Mouse (Mus musculus) forebrain, embryonic 13.5 days (tissue): ENCODE data around the gene Ckmt2. TPM values are rescaled to one million over a fixed set of nuclear protein-coding genes. Genes with fewer than 3 reads are reported as not detected.
A peak's percentile ranks its signal among the peaks of the same experiment; 100 is the strongest.

Experiments used
- ATAC-seq: fragments of 200-750 bp; cut with Nextera tagmentation; 2 replicates; pipeline ENCODE4 v1.8.0; 2017
- H3K27ac ChIP-seq: fragments of 300-500 bp; sonication (generic); 2 replicates; pipeline ENCODE4 v1.5.1; 2015; ENCODE audit warnings: inconsistent platforms, mild to moderate bottlenecking, moderate library complexity
- H3K27me3 ChIP-seq: fragments of 300-500 bp; sonication (generic); 2 replicates; pipeline ENCODE4 v1.6.1; 2015; ENCODE audit warnings: mild to moderate bottlenecking, inconsistent platforms
- H3K36me3 ChIP-seq: fragments of 300-500 bp; sonication (generic); 2 replicates; pipeline ENCODE4 v1.6.1; 2015; ENCODE audit warnings: mild to moderate bottlenecking, inconsistent platforms; ENCODE audit not compliant: poor library complexity, severe bottlenecking
- H3K4me1 ChIP-seq: fragments of 300-500 bp; sonication (generic); 2 replicates; pipeline ENCODE4 v1.6.1; 2015; ENCODE audit warnings: inconsistent platforms
- H3K4me2 ChIP-seq: fragments of 300-500 bp; sonication (generic); 2 replicates; pipeline ENCODE4 v1.6.1; 2015; ENCODE audit warnings: inconsistent platforms, mild to moderate bottlenecking, moderate library complexity
- H3K4me3 ChIP-seq: fragments of 300-500 bp; sonication (generic); 2 replicates; pipeline ENCODE4 v1.5.1; 2015; ENCODE audit warnings: mild to moderate bottlenecking, inconsistent platforms
- H3K9ac ChIP-seq: fragments of 300-500 bp; sonication (generic); 2 replicates; pipeline ENCODE4 v1.6.1; 2015; ENCODE audit warnings: mild to moderate bottlenecking, inconsistent platforms
- H3K9me3 ChIP-seq: fragments of 300-500 bp; sonication (generic); replicated peaks from 2 replicates; pipeline ENCODE4 v1.6.1; 2016; ENCODE audit warnings: inconsistent platforms
- WGBS: fragments of 180-500 bp; shearing (Covaris S2); methylation state at CpG from one replicate; pipeline ENCODE4 v1.1.7; 2015; 5-methylcytosine and 5-hydroxymethylcytosine counted together
- polyA plus RNA-seq: library from polyadenylated mRNA; unstranded; fragments of >200 nt; fragmentation: Nextera tagmentation; extraction: Ambion mirVana; gene quantifications from 2 replicates; pipeline ENCODE4 v1.2.1, GENCODE M21; 2015

Ckmt2 gene
- polyA plus RNA-seq, 1 experiment from 2014 or later: not detected

DNA sequence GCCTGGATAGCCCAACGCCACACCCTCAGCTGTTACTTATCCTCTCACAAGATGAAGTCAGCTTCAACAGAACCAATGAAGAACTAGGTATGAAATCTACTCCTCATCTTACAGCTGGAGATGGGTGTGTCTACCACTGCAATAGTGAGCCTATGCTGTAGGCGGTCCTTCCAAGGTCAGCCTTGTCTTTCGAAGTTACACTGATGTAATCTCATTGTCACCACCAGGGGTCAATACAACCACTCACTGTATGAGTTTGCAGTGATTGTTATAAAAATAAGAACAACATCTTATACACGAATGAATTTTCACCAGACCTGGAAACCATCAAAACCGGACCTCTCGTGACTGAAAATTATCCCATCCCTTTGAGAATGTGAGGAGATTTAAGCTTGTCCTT lies 16.4 kb upstream of the Ckmt2 start:
- no peak for ATAC-seq

DNA sequence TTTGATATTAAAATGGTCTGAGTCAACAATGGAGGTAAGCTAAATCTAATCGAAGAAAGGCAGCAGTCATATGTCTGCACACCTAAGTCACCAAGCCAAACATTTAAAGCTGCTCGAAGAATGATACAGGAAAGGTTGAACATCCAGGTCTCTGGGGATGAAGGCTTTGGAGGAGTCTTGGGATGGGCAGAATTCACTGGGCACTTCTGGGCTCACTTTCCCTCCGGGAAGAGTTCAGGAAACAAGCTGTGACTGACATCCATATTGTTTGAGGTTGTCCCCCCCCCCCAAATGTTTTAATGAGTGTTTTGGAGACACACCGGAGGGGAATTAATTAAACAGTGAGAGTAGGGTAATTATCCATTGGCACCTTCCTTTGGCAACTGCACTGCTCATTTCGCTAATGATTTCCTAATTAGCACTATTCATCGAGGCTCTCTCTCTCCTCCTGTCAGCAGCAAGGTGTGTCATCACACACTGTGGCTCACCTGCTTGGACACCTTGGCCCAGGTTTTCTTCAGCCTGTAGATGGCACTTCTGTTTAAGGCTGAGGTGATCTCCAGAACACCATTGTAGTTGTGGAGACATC lies 13.4 kb upstream of the Ckmt2 start:
- H3K4me2 ChIP-seq: no peak overlapping the region
- 45% methylated on average over 6 of the region's 6 CpGs for WGBS
- peaks cover 7% of the 10 kb centered on the region for H3K27me3 ChIP-seq
- no peak overlapping the region for H3K4me3 ChIP-seq
- H3K27ac ChIP-seq: no peak overlapping the region
- no peaks in the 10 kb centered on the region for H3K36me3 ChIP-seq
- no peak overlapping the region for H3K9ac ChIP-seq
- peaks cover 12% of the 10 kb centered on the region; the same call in 1 of the 2 replicates for H3K4me1 ChIP-seq
- peak; percentile 86 for ATAC-seq
- no peaks in the 10 kb centered on the region for H3K9me3 ChIP-seq

More for the DNA sequence above, 16.4 kb upstream of the Ckmt2 start:
- H3K27me3 ChIP-seq: peaks cover 7% of the 10 kb centered on the region
- no peaks in the 10 kb centered on the region for H3K36me3 ChIP-seq
- H3K9me3 ChIP-seq: no peaks in the 10 kb centered on the region
- 82% methylated on average over 6 of the region's 6 CpGs for whole genome bisulfite sequencing
- H3K4me2 ChIP-seq: no peak overlapping the region
- H3K4me1 ChIP-seq: peaks cover 12% of the 10 kb centered on the region; the same call in 1 of the 2 replicates
- no peak overlapping the region for H3K27ac ChIP-seq
- no peak overlapping the region for H3K9ac ChIP-seq
- no peak overlapping the region for H3K4me3 ChIP-seq

DNA sequence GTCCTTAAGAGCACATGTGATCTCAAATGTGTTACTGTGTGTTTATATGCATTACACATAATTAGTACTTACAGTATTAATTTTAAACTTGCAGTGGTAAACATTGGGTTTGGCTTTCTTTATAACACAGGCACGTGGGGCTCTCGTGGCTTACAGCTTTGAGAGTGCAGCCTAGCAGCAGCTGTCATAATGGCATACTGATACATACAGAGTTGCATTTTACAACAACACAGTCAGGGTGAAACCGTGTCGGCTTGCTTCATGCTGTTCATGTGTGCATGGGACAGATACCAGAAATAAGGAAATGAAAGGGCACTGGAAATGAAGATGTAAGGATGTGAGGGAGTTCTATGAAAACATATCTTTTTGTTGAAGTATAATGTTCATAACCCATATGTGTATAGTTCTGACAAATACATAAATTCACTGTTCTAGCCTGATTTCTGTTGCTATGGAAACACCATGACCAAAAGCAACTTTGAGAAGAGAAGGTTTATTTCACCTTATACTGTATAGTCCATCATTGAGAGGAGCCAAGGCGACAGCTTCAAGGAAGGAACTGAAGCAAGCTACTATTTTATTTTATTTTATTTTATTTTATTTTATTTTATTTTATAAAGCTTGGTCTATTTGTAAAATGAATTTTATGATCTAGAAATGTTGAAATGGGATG lies 8.2 kb upstream of the Ckmt2 start:
- H3K27me3 ChIP-seq: no peaks in the 10 kb centered on the region
- no peaks in the 10 kb centered on the region for H3K9me3 ChIP-seq
- 86% methylated on average over 5 of the region's 5 CpGs for WGBS
- H3K4me2 ChIP-seq: no peak overlapping the region
- H3K9ac ChIP-seq: no peak overlapping the region
- H3K4me3 ChIP-seq: no peak overlapping the region
- H3K4me1 ChIP-seq: 0 out of 2 replicates have a peak, but pooled peaks cover 3% of the 10 kb centered on the region
- no peak overlapping the region for H3K27ac ChIP-seq
- ATAC-seq: no peak
- H3K36me3 ChIP-seq: no peaks in the 10 kb centered on the region

DNA sequence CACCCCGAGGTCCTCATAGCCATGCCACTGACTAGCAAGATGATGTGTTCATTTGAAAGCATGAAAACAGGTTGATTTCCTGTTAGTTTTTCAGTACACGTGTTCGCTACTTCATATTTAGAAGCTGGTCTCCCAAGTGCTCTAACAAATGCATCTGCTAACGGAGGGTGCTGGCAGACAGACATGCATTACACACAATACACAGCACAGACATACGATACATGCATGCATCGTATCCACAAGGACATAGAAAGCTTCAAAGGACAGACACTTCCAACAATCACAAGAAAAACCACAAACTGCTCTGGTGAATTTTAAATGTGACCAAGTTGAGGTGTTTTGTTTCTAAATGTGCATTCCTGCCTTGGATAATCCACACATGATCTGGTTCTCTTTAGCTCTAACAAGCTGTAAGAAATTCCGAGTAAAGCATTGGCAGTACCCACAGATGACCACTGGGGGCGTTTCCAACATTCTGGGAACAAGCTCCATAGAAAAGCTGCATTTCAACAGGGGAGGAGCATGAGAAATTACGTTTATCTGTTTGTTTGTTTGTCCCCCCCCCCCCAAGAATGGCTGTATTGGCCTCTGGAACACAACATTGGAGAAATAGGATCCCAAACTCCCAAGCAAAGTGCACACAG lies 5.3 kb upstream of the Ckmt2 start:
- Histone ChIP-seq H3K36me3 (no peaks in the 10 kb centered on the region), H3K4me3 (no peak overlapping the region), H3K4me2 (no peak overlapping the region), H3K9ac (no peak overlapping the region), H3K4me1 (no peaks in the 10 kb centered on the region), H3K27ac (no peak overlapping the region), H3K27me3 (no peaks in the 10 kb centered on the region), H3K9me3 (no peaks in the 10 kb centered on the region)
- peak; percentile 70 for ATAC-seq
- 57% methylated on average over 9 of the region's 9 CpGs for WGBS

DNA sequence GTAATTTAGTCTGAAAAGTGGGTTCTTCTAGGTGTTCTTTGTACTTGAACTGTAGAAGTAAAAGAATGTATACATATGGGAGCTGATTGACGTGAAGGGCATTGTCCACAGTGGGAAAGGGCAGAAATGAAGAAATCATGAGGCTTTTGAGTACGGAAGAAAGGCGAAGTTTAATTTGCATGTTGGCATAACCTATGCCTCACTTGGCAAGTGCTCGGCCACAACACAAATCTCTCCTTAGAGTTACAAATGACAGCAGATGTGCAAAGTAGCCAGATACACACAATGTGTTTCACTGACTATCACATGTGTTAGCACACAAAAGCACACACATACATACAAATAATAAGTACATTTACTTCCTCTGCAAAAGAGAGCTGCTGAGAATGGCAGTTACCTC lies 3.6 kb upstream of the Ckmt2 start:
- no peak for ATAC-seq
- H3K9me3 ChIP-seq: no peaks in the 10 kb centered on the region

DNA sequence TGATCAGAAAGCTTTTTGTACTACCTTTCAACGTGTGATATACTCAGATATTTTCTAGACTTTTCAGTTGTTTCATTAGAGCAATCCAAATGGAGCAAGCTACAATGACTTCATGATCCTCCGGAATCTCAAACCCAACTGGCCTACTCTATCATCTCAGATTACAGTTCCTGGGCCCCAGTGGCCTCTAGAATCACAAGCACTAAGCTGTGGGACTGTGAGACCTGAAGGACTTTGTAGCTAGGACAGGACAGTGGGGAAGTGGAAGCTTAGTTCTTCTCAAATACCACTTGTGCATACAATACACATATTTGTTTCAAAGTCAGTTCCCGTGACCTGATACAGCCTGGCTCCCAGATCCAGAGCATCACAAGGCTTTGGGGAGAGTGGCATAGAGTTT lies 1.3 kb upstream of the Ckmt2 start:
- no peak overlapping the region for H3K9ac ChIP-seq
- no peak overlapping the region for H3K4me2 ChIP-seq
- no peak overlapping the region for H3K27ac ChIP-seq
- no peak for ATAC-seq
- no peaks in the 10 kb centered on the region for H3K36me3 ChIP-seq
- no peak overlapping the region for H3K4me3 ChIP-seq
- H3K27me3 ChIP-seq: no peaks in the 10 kb centered on the region
- no peaks in the 10 kb centered on the region for H3K9me3 ChIP-seq
- 83% methylated on average over 3 of the region's 3 CpGs for WGBS
- H3K4me1 ChIP-seq: no peaks in the 10 kb centered on the region

More for the DNA sequence above, 3.6 kb upstream of the Ckmt2 start:
- Histone ChIP-seq H3K36me3 (no peaks in the 10 kb centered on the region), H3K4me3 (no peak overlapping the region), H3K27ac (no peak overlapping the region), H3K4me2 (no peak overlapping the region), H3K4me1 (no peaks in the 10 kb centered on the region), H3K9ac (no peak overlapping the region), H3K27me3 (no peaks in the 10 kb centered on the region)
- WGBS: 85% methylated on average over 4 of the region's 4 CpGs

DNA sequence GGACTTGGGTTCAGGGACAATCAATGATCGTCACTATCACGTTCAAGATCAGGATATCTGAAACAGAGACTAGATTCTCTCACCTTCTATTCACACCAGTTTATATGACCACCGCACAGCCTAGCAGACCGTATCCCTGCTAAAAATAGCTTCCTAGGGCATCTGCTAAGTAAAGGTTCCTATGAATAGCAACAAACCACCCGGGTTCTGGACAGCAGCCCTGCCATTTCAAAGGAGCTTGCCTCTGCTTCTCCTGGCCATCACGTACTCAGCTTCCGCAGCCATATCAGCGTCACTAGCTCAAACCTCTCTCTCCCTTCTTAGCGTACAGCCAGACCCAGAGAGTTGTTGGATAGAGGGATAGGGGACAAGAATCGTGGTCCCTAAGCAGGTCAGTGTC lies 665 bp upstream of the Ckmt2 start:
- 91% methylated on average over 10 of the region's 10 CpGs for WGBS
- Histone ChIP-seq H3K4me1 (no peaks in the 10 kb centered on the region), H3K4me3 (no peak overlapping the region), H3K27ac (no peak overlapping the region), H3K9me3 (no peaks in the 10 kb centered on the region), H3K4me2 (no peak overlapping the region), H3K36me3 (no peaks in the 10 kb centered on the region), H3K9ac (no peak overlapping the region), H3K27me3 (no peaks in the 10 kb centered on the region)
- ATAC-seq: no peak

DNA sequence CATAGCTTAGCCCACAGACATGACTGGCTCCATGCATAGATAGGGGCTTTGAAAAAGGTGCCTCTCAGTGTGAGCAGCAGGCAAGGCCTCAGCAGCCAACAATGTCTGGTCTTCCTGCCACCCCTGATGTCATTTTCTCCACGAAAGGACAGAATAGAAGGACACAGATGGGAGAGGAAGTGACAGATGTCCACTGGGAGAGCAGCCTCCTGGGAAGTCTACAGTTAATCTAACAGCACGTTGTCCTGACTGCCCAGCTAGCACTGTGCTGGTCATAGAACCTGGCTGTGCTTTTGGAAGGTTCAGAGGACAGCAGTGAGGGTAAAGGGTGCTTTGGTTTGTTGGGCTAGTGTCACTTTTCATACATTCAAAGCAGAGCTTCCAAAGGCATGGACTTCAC lies 1.1 kb downstream of the Ckmt2 start:
- H3K27ac ChIP-seq: no peak overlapping the region
- WGBS: 54% methylated on average over 2 of the region's 2 CpGs

DNA sequence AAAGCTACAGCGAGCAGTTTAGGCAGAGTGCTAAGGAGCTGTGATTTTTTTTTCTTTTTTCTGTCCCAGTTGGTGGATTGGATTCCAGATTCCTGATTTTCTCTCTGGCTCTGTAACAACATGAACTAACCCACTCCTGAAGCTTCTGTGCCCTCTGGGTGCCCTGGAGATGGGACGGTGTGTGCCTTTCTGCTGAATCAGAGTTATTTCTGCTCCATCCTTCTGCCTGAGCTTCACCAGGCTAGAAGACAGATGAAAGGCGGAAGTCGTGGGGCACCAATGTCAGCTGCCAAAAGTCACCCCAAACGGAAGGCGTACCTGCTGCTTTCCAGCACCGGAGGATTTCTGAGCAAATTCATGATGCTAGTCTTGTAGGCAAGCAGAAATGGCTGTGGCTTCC lies 2.1 kb downstream of the Ckmt2 start:
- Histone ChIP-seq H3K9ac (no peak overlapping the region), H3K27ac (no peak overlapping the region), H3K36me3 (no peaks in the 10 kb centered on the region), H3K27me3 (no peaks in the 10 kb centered on the region), H3K4me1 (no peaks in the 10 kb centered on the region), H3K4me3 (no peak overlapping the region), H3K4me2 (no peak overlapping the region), H3K9me3 (no peaks in the 10 kb centered on the region)
- WGBS: 90% methylated on average over 7 of the region's 7 CpGs
- ATAC-seq: no peak

More for the DNA sequence above, 1.1 kb downstream of the Ckmt2 start:
- H3K27me3 ChIP-seq: no peaks in the 10 kb centered on the region
- no peak overlapping the region for H3K4me2 ChIP-seq
- H3K36me3 ChIP-seq: no peaks in the 10 kb centered on the region
- ATAC-seq: no peak
- no peaks in the 10 kb centered on the region for H3K4me1 ChIP-seq
- H3K4me3 ChIP-seq: no peak overlapping the region
- H3K9me3 ChIP-seq: no peaks in the 10 kb centered on the region
- H3K9ac ChIP-seq: no peak overlapping the region

DNA sequence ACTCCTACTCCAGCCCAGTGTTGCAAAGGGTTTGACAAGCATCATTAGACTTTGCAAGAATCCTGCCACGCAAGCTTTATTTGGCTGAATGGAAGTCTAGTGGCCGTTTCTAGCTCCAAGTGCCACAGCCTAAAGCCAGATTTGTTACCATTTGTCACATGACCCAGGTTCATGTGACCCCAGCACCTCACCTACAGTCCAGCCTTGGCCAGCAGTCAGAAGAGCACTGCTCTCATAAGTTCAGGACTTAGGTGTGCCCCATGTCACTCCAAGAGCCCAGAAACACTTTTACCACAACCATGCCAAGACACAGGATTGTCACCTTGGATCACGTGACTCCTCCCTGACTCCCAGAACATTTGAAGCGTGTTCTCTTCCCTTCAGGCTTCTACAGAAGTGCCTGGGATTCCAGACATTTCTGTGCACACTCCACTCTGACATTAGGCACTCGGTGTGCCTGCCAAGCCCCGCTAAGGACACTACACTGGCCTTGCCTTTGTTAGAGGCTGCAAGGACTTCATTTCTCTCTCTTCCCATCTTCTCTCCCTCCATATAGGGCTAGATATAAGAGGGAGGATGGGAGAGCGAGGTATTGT lies 2.9 kb downstream of the Ckmt2 start:
- Histone ChIP-seq H3K4me3 (no peak overlapping the region), H3K27ac (no peak overlapping the region), H3K4me2 (no peak overlapping the region), H3K9ac (no peak overlapping the region), H3K9me3 (no peaks in the 10 kb centered on the region), H3K27me3 (no peaks in the 10 kb centered on the region), H3K4me1 (no peaks in the 10 kb centered on the region), H3K36me3 (no peaks in the 10 kb centered on the region)
- 85% methylated on average over 7 of the region's 7 CpGs for WGBS
- no peak for ATAC-seq

DNA sequence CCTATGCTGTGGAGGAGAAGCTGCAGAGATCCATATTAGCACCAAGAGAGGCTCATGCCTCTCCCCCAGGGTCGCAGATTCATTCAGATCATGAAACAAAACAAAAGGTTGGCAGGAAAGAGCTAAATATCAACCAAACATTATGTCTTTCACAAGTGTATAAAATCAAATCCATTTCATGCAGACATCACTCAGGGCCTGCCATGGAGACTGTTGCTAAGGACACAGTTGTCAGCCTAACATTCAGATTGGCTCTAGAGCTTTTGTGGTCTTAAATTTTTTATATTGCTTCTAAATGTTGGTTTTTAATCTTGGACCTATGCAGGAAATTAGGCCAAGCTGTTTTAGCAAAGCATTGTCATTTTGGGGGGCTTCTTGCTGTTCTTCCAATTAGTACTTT lies 8.1 kb downstream of the Ckmt2 start:
- H3K27me3 ChIP-seq: no peaks in the 10 kb centered on the region
- no peak overlapping the region for H3K4me3 ChIP-seq
- H3K36me3 ChIP-seq: no peaks in the 10 kb centered on the region
- no peaks in the 10 kb centered on the region for H3K9me3 ChIP-seq
- no peak overlapping the region for H3K27ac ChIP-seq
- no peak overlapping the region for H3K9ac ChIP-seq
- H3K4me1 ChIP-seq: no peaks in the 10 kb centered on the region
- 86% methylated on average over 1 of the region's 1 CpGs for WGBS
- no peak for ATAC-seq
- H3K4me2 ChIP-seq: no peak overlapping the region

DNA sequence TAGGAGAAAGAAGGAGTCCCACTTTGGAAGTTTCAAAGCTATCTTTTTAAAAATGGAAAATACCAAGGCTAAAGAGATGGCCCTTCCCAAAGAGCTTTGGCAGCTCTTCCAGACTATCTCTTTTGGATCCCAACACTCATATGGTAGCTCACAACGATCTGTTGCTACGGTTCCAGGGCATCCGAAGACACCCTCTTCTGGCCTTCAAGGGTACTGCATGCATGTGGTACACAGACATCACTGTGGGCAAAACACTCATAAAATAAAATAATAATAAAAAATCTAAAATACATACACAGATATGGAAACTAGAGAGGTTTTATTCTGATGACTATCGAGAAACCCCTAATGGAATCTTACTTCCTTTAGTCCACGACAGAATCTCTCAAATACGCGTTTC lies 17.9 kb downstream of the Ckmt2 start:
- H3K4me2 ChIP-seq: no peak overlapping the region
- no peaks in the 10 kb centered on the region for H3K9me3 ChIP-seq
- H3K36me3 ChIP-seq: no peaks in the 10 kb centered on the region
- H3K9ac ChIP-seq: no peak overlapping the region
- no peaks in the 10 kb centered on the region for H3K27me3 ChIP-seq
- no peak for ATAC-seq
- no peak overlapping the region for H3K4me3 ChIP-seq
- no peaks in the 10 kb centered on the region for H3K4me1 ChIP-seq
- no peak overlapping the region for H3K27ac ChIP-seq
- 71% methylated on average over 7 of the region's 7 CpGs for WGBS
